Mouse (Mus musculus) gastrocnemius, postnatal 25 days (tissue): ENCODE data around the gene Mcrip2. TPM values are rescaled to one million over a fixed set of nuclear protein-coding genes. Genes with fewer than 3 reads are reported as not detected.
A peak's percentile ranks its signal among the peaks of the same experiment; 100 is the strongest.

Source experiments
- DNase-seq: peaks from one replicate; pipeline ENCODE4 v3.0.0; 2022
- long read RNA-seq, 2 experiments: library from polyadenylated mRNA; stranded (forward); transcript quantifications; one replicate each; pipeline ENCODE4 v2.0.0; 2021
- total RNA-seq, 2 experiments: library from RNA; stranded (reverse); gene quantifications; 1 replicate in 1 of 2; 2 replicates in 1 of 2; pipeline ENCODE4 v1.2.3; 2021

Gene Mcrip2
- 100 to 1,000 TPM; 102 to 114 TPM for total RNA-seq
- long read RNA-seq, experiment 1, transcript Mcrip2-201 (5 exons, 842 nt) = major isoform, 64 of 101 reads
- long read RNA-seq, experiment 1, partial matches to known transcripts = 24 of 101 reads
- long read RNA-seq, experiment 1, other reads (novel, unspliced or antisense) = 7 of 101 reads
- long read RNA-seq, experiment 2, transcript Mcrip2-201 (5 exons, 842 nt) = major isoform, 44 of 65 reads
- long read RNA-seq, experiment 2, partial matches to known transcripts = 15 of 65 reads
- long read RNA-seq, experiment 2, other reads (novel, unspliced or antisense) = 5 of 65 reads

GRCm38 (mm10) chr17:25868601-25869191 is at the start of gene Mcrip2:
Gene Mcrip2, minus strand, starts transcription at chr17:25868764.
- DNase-seq = peak; percentile 88

DNA sequence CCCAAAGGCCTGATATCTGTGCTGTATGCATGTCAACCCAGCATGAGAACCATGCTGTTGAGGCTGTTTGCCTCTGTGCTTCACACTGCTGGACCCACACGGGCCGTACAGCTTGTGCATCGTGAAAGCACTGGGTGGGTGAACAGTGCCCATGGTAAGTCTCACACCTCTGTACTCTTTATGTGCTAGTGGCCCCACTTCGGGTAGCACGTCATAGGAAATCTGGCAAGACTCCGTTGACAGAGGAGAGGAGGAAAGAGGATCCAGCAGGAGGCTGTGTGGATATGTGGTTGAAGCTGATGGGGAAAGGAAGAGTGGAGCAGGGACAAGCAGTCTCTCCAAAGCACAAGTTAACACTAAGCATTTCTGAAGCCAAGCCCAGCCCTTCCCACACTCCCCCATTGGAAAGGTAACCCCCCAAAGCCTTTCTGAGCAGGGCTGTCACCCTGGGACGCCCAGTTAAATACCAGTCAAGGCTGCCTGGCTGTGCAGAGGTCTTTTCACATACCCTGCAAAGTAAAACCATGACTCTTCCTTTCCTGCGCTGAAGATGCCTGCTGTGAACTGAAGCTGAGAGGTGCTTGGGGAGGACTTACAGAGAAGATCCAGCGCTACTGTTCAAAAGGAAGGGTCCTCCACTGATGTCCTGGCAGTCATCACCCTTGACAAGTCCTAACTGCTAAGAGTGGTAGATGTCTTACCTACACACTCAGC is 49.6 kb upstream of the Mcrip2 start:
- DNase-seq = no peak

- DNase-seq = no peak
Observed at GRCm38 (mm10) chr17:25916931-25917647, 48.5 kb upstream of the Mcrip2 start.

DNA sequence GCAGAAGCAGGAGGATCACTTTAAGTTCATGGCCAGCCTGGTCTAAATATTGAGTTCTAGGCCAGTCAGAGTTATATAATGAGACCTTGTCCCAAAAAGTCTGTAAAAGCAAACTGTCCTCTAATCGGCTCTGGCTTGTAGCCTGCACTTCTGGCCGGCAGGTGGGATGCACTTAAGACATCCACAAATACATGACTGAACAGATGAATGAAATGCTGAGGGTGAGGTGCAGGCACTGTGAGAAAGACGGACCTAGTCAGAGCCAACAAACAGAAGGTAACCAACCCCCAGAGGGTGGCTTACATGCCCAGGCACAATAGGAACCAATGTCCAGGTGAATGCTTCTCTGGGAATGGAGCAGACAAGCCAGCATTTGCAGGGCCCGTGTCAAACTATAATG is 45.7 kb upstream of the Mcrip2 start:
- no peak for DNase-seq

DNA sequence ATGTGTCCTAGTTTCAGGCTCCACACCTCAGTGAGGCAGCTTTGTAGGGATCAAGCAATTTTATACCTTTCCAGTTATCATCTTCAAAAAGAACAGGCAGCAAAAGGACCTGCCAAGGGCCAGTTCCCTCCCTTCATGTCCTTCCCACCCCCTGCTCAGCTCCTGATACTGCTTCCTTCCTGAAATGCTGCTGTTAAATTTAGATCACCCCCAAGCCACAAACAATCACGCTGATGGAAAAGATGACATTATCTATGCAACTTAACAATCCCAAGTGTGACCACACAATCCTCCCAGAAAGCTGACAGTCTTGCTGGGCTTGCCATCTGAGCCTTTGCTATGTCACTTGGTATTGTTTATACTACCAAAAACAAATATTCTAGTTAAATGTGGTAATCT is 45.3 kb upstream of the Mcrip2 start:
- DNase-seq = no peak

DNA sequence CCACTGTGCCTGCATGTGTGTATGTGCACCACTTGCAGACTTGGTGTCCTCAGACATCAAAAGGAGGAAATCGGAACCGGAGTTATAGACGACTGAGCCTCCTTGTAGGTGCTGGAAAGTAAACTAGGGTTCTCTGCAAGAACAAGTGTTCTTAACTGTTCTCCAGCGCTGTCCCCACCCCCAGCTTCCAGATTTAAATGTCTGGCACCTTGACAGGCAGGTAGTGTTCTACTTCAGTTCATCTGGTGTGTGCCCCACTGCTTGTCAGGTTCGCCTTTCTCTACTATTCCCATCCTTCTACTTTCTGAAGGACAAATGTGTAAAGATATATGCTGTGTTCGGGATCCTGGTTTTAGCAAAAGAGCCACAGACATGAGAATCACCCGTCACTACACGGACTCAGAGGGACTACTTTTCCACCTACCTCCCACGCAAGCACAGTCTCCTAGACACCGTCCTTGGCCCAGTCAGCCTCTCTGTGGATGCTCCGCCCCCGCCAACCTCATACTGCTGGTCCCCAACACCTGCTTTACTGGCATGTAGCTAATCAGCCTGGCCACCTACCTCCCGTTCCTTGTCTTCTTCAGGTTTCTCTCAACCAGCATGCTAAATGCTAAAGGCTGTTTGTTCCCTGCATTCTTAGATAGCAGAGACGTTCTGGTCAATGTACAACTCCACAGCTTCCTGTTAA is 44.8 kb upstream of the Mcrip2 start:
- DNase-seq = no peak

GRCm38 (mm10) chr17:25911816-25912215 is 43.3 kb upstream of the Mcrip2 start:
- DNase-seq = no peak

GRCm38 (mm10) chr17:25907640-25908039 is 39.1 kb upstream of the Mcrip2 start:
- no peak for DNase-seq

GRCm38 (mm10) chr17:25903061-25903460 is 34.5 kb upstream of the Mcrip2 start:
- DNase-seq = no peak

DNA sequence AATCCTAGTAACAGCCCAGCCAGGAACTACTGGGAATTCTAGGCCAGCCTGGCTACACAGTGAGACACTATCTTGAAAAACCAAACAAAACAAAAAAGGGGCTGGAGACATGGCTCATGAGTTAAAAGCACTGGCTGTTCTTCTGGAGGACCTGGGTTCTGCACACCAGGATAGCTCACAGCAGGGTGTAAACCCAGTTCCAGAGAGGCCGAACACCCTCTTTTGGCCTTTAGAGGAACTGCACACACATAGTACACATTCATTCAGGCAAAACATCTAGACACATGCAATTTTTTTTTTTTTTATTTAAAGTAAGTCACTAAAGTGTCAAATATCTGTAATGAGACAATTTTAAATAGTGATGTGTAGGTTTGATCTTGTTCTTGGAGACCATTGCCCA is 31.6 kb upstream of the Mcrip2 start:
- no peak for DNase-seq

DNA sequence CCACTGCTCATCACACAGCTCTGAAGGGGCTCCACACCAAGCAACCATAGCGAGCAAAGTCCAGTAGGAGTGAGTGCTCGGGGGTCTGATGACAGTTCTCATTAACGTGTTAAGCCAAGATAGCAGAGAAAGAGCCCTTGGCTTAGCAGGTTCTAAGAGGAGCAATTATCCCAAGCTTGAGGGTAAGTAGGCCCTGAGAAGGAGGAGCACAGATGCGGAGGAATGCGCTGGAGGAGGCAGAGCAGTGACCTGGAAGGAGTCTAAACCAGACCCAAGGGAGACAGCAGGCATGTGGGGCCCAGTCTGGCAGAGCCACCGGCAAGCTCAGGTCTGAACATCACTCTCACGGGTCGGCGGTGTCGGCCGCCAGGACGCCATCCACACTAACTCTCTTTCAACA is 27.3 kb upstream of the Mcrip2 start:
- no peak for DNase-seq

- DNase-seq = no peak
Observed at GRCm38 (mm10) chr17:25895415-25895814, 26.9 kb upstream of the Mcrip2 start.

DNA sequence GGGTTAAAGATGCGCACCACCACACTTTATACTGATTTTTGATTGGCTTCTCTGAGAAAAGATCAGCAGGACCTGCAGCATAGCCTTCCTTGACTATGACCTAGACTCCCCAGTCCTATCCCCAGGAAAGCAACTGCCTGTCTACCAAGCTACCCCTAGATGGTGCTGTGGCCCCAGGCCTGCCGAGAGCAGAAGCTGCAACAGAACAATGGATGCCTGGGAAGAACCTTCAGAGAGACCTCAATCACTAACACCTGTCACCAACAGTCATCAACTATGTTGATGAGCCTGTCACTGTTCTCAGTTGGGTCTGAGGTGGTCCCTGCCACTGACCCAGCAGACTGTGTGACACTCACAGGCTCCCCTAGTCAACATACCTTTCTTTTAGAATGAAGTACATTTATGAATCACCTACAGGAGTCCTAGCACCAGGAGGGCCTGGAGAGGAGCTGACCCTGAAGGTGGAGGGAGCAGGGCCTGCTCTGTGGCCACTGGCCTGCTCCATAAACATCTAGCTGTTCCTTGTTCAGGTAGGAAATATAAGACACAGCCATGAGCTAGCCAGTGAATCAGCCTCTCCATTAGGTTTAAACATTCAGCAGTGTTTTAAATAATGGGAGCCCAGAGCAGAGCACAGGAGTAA is 25.5 kb upstream of the Mcrip2 start:
- DNase-seq = no peak

GRCm38 (mm10) chr17:25888837-25889236 is 20.3 kb upstream of the Mcrip2 start:
- DNase-seq = no peak

GRCm38 (mm10) chr17:25887467-25887866 is 18.9 kb upstream of the Mcrip2 start:
- no peak for DNase-seq

- DNase-seq = no peak
Observed at GRCm38 (mm10) chr17:25886806-25887205, 18.2 kb upstream of the Mcrip2 start.

DNA sequence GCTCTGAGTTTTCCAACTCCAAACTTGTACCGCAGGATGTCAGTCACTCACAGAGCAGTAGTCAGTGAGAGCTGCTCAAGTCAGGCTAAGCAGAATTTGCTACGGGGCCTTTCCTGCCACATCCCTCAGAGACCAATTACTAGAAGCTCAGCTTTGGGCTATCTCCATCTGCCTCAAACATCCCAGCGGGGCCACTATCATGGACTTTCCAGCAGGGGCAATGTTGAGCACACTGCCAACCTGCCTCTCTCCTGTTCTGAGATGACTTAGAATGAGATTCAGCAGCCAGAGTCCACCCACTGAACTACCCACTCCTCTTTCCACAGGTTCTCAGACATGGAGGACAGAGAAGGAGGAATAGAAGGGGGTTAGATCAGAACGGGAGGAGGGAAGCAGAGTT is 17.1 kb upstream of the Mcrip2 start:
- DNase-seq = no peak

DNA sequence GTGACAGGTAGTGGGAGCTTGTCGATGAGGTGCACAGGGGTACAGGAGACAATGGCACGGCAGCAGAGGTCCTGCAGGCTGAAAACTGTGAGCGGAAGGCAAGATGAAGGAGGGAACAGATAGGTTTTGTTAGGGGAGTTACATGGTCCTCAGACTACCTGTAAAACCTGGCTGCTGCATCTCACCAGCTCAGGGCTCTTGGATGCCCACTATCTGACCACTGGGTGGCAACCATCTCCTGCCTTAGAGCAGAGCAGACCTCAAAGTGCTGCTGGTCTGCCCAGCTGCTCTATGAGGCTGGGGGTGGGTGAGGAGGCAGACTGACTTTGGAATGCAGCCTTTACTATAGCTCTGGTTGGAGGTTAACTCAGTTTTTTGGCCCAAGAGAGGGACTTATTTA is 15.3 kb upstream of the Mcrip2 start:
- DNase-seq = no peak

- DNase-seq = no peak
Observed at GRCm38 (mm10) chr17:25883268-25883667, 14.7 kb upstream of the Mcrip2 start.

DNA sequence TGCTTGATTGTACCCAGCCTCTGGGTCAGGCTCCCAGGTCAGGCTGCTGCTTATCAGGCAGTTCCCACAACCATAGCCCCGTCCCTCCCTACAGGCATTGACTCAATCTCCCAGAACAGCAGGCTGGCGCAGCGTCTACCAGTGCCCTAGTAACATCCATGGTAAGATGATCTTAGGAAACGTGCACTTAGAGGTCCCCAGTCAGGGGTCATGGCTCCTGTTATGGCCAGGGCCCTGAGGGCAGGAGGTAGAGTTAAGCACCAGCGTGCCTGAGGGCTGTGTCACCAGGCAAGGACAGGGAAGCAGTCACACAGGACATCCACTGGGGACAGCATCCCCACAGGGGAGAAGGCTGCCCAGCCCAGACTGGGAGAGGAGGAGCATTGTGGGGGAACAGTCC is 13.7 kb upstream of the Mcrip2 start:
- no peak for DNase-seq

DNA sequence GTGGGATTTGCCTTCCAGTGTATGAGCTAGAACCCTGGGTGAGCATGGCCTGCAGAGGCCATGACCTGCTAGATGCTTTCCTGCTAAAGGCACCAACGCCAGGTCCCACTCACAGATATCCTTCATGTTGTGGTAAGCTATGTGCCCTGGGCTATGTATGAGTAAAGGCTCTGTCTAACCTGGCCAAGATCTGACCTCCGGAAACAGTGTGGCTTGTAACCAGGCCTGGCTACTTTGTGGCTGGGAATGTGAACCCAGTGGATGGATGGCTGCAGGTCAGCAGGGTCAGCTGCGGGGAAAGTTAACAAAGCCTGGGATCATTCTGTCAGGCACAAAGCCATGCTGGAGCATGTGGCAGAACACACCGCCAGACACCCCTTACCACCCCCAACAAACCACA is 13.1 kb upstream of the Mcrip2 start:
- DNase-seq = no peak
